Mouse (Mus musculus): Measurements from ENCODE around the gene Psors1c2. TPM values are rescaled to one million over a fixed set of nuclear protein-coding genes. Genes with fewer than 3 reads are reported as not detected.
A peak's percentile ranks its signal among the peaks of the same experiment; 100 is the strongest.

Psors1c2 gene
- polyA plus RNA-seq, 1 experiment from 2014 or later: 1.5 TPM

DNA sequence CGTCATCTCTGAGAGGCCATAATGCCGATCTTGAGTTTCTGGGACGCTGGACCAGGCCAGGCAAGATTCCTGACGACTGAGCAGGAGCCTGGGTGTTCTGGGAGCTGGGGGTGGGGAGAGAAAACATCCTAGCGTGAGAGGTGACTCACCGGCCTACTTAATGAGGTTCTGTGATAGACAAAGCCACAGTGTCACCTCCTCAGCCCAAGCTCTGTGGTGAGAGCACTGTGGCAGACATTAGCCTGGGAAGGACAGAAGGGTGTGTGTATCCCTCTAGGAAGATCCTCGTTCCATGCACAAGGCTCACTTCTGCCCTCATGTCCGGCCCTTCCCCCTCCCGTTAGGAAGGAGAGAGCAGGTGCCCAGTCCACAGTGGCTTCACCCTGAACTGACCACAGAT lies 24.4 kb downstream of the Psors1c2 start:
- WGBS: 59% methylated on average over 9 of the region's 9 CpGs
- Histone ChIP-seq H3K4me1 (peaks cover 3% of the 10 kb centered on the region; the same call in 1 of the 2 replicates), H3K36me3 (no peaks in the 10 kb centered on the region), H3K9me3 (no peaks in the 10 kb centered on the region), H3K9ac (no peak overlapping the region), H3K27me3 (replicated peaks) (no peaks in the 10 kb centered on the region), H3K4me2 (no peak overlapping the region), H3K4me3 (no peak overlapping the region), H3K27ac (replicated peaks) (no peak overlapping the region)
- no peak for ATAC-seq (ENCODE audit: extremely low read depth, insufficient number of reproducible peaks, low FRiP score, low TSS enrichment)

DNA sequence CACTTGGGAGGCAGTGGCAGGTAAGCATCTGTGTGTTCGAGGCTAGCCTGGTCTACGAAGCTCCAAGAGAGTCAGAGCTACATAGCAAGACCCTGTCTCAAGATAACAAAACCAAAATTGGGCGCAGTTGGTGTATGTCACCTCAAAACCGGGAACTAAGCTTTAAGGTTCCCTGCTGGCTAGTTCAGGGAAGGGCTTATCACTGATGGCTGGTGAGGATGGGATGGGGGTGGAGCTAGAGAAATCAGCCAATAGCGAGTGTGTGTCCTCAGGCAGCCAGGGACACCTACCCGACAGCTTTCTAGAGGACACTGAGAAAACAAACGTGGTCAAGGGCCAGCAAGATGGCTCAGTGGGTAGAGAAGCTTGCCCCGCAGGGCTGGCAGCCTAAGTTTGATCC lies 25.2 kb downstream of the Psors1c2 start:
- 0 out of 2 replicates have a peak, but pooled peaks cover 3% of the 10 kb centered on the region for H3K4me1 ChIP-seq
- H3K27ac ChIP-seq (replicated peaks): no peak overlapping the region
- H3K36me3 ChIP-seq: no peaks in the 10 kb centered on the region
- no peak overlapping the region for H3K4me2 ChIP-seq
- ATAC-seq (ENCODE audit: extremely low read depth, insufficient number of reproducible peaks, low FRiP score, low TSS enrichment): no peak
- H3K4me3 ChIP-seq: no peak overlapping the region
- H3K9me3 ChIP-seq: no peaks in the 10 kb centered on the region
- no peaks in the 10 kb centered on the region for H3K27me3 ChIP-seq (replicated peaks)
- 47% methylated on average over 8 of the region's 8 CpGs for WGBS
- no peak overlapping the region for H3K9ac ChIP-seq

DNA sequence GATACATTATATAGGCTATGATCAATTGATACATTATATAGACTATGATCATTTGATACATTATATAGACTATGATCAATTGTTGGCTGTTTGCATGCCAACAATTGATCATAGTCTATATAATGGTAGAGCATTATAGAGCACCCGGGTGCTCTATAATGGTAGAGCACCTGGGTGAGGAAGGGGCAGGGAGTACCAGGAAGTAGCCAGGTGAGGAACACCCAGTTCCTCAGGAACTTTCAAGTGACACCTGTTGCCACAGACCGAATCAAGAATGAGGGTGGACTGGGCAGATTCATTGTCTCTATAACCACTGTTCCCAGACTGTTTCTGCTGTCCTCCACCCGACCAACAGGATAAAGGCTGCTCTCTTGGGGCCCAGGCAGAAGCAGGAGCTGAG lies 34.1 kb downstream of the Psors1c2 start, which contains the start of gene 2300002M23Rik:
Gene 2300002M23Rik, plus strand, starts transcription at position 301 of the 400 bp plus-strand sequence.
- Histone ChIP-seq H3K4me3 (no peak within 1 kb of the TSS), H3K4me2 (0 out of 2 replicates have a peak within 1 kb of the TSS, but pooled peaks have one; percentile 9), H3K36me3 (no peaks in the 10 kb centered on the region), H3K27ac (replicated peaks) (no peak within 1 kb of the TSS), H3K4me1 (peaks cover 13% of the 10 kb centered on the region), H3K9ac (no peak within 1 kb of the TSS), H3K27me3 (replicated peaks) (peaks cover 45% of the 10 kb centered on the region), H3K9me3 (no peaks in the 10 kb centered on the region)
- no peak for ATAC-seq (ENCODE audit: extremely low read depth, insufficient number of reproducible peaks, low FRiP score, low TSS enrichment)
- 42% methylated on average over 3 of the region's 3 CpGs for WGBS

DNA sequence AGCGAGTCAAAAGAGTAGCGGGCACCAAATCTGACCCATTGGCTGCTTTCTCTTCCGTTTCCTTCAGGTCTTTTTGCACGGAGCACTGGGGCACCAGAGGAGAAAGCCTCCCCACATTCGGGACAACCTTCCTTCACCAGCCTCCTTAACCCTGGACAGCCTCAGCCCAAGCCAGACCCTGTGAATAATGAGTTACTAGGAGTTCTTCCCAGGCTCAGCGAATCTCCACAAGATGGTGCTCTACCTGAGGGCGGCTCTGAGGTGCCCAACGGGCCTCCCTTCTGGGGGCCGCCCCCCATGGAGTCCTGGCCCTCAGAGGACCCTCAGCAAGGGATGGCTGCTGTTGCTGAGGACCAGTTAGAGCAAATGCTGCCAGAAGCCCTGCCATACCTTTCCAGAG lies 34.8 kb downstream of the Psors1c2 start:
- Histone ChIP-seq H3K4me3 (no peak overlapping the region), H3K27ac (replicated peaks) (no peak overlapping the region), H3K4me2 (0 out of 2 replicates have a peak overlapping the region, but pooled peaks have one; percentile 9), H3K27me3 (replicated peaks) (peaks cover 45% of the 10 kb centered on the region), H3K4me1 (peaks cover 13% of the 10 kb centered on the region), H3K9ac (no peak overlapping the region), H3K36me3 (no peaks in the 10 kb centered on the region), H3K9me3 (no peaks in the 10 kb centered on the region)
- ATAC-seq (ENCODE audit: extremely low read depth, insufficient number of reproducible peaks, low FRiP score, low TSS enrichment): no peak
- 18% methylated on average over 9 of the region's 9 CpGs for WGBS

DNA sequence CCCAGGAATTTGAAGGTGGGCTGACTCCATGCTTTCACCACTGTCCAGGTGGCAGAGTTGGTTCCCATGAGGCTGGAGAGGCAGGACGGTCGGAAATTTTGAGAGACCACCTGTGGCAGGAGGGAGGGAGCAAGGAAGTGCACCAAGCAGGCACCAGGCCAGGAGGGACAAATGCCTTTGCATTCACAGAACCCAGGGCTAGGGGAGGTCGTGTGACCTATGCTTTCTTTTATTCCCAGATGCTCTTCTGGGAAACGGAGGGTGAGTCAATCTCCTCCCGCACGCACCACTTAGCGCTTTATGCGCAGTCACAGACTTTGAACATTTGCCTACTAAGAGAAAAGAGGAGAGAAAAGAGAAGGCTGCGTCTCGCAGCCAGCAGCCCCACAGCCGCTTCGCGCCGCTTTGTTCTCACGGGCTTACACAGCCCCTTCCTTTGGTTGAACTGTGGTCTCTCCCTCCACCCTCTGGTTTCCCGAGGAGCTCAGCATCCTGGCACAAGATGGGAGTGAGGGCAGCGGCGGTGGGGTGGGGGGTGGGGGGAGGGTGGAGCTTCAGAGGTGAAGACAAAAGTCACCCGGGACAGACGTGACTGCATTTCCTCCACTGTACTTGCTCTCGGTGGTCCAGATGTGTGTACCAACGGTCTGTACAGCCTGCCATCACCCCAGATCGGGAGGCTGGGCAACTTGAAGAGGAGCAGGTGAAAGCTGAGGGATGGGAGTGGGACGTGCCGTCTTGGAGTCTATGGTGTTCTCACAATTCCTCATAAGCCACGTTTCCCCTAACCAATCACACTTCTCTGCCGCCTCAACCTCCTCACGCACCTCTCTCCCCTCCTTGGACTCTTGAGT lies 36.3 kb downstream of the Psors1c2 start:
- peaks cover 13% of the 10 kb centered on the region for H3K4me1 ChIP-seq
- peak; percentile 37 for ATAC-seq (ENCODE audit: extremely low read depth, insufficient number of reproducible peaks, low FRiP score, low TSS enrichment)
- 6% methylated on average over 28 of the region's 28 CpGs for WGBS

DNA sequence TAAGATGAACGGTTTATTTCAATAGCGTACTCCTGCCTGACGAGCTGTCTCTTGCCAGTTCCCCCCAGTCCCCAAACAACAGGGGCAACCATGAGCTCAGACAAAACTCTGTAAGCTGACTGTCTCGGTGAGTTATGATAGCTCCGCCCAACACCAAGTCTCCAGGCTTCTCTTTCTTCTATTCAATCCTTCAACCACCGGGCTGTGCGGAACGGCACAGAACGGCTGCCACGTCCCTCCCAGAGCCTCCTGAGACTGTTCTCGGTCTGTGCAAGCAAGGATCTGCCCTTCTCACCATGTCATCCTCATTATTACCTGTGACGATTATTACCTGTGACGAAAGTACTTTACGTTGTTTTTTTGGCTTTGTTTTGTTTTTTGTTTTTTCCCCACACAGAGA lies 37.8 kb downstream of the Psors1c2 start:
- Histone ChIP-seq H3K4me1 (peaks cover 13% of the 10 kb centered on the region), H3K36me3 (no peaks in the 10 kb centered on the region), H3K9ac (no peak overlapping the region), H3K27ac (replicated peaks) (no peak overlapping the region), H3K27me3 (replicated peaks) (peaks cover 51% of the 10 kb centered on the region), H3K9me3 (no peaks in the 10 kb centered on the region), H3K4me3 (no peak overlapping the region), H3K4me2 (no peak overlapping the region)
- WGBS: 82% methylated on average over 14 of the region's 14 CpGs
- ATAC-seq (ENCODE audit: extremely low read depth, insufficient number of reproducible peaks, low FRiP score, low TSS enrichment): no peak

More for the DNA sequence above, 36.3 kb downstream of the Psors1c2 start:
- Histone ChIP-seq H3K27ac (replicated peaks) (no peak overlapping the region), H3K9me3 (no peaks in the 10 kb centered on the region), H3K9ac (peak overlapping the region; percentile 75), H3K4me2 (peak overlapping the region; percentile 71), H3K27me3 (replicated peaks) (peaks cover 47% of the 10 kb centered on the region), H3K36me3 (no peaks in the 10 kb centered on the region), H3K4me3 (peak overlapping the region; percentile 46)

DNA sequence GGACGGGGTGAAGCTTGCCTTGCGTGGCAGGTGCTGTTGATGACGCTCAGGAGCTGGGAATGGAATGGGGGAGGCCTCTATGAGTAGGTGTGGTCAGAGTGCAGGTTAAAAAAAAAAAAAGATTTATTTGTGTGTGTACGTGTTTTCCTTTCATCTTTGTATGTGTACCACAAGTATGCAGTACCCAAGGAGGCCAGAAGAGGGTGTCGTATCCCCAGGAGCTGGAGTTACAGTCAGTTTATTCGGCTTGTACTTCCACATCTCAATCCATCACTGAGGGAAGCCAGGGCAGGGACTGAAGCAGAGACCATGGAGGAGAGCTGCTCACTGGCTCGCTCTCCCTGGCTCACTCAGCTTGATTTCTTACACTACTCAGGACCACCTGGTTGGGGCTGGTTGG lies 38.5 kb downstream of the Psors1c2 start:
- Histone ChIP-seq H3K9me3 (no peaks in the 10 kb centered on the region), H3K4me1 (peaks cover 13% of the 10 kb centered on the region), H3K9ac (no peak overlapping the region), H3K27ac (replicated peaks) (no peak overlapping the region), H3K4me3 (no peak overlapping the region), H3K27me3 (replicated peaks) (peaks cover 51% of the 10 kb centered on the region), H3K4me2 (no peak overlapping the region), H3K36me3 (no peaks in the 10 kb centered on the region)
- 85% methylated on average over 7 of the region's 7 CpGs for WGBS
- ATAC-seq (ENCODE audit: extremely low read depth, insufficient number of reproducible peaks, low FRiP score, low TSS enrichment): no peak

DNA sequence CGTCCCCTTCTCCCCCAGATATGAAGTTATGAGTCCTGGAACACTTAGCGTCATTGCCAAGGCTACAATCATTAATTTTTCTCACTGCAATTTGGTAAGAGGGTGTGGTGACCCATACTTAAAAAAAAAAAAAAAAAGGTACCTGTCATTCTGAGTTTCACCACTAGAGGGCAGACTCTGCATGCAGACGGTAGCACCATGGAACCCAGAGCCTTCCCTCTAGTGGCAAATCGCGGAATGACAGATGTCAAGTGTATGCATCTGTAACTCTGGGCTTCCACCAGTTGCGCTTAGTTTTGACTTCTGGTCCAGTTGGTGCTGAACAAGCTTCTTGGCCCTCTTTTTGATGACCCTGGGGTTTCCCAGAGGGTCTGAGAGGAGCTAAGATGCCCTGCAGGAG lies 45.2 kb downstream of the Psors1c2 start:
- WGBS: 16% methylated on average over 6 of the region's 6 CpGs
- H3K4me1 ChIP-seq: no peaks in the 10 kb centered on the region
- no peak overlapping the region for H3K9ac ChIP-seq
- H3K9me3 ChIP-seq: no peaks in the 10 kb centered on the region
- H3K4me2 ChIP-seq: no peak overlapping the region
- H3K27me3 ChIP-seq (replicated peaks): peaks cover 33% of the 10 kb centered on the region
- no peaks in the 10 kb centered on the region for H3K36me3 ChIP-seq
- H3K27ac ChIP-seq (replicated peaks): no peak overlapping the region
- no peak for ATAC-seq (ENCODE audit: extremely low read depth, insufficient number of reproducible peaks, low FRiP score, low TSS enrichment)
- no peak overlapping the region for H3K4me3 ChIP-seq

DNA sequence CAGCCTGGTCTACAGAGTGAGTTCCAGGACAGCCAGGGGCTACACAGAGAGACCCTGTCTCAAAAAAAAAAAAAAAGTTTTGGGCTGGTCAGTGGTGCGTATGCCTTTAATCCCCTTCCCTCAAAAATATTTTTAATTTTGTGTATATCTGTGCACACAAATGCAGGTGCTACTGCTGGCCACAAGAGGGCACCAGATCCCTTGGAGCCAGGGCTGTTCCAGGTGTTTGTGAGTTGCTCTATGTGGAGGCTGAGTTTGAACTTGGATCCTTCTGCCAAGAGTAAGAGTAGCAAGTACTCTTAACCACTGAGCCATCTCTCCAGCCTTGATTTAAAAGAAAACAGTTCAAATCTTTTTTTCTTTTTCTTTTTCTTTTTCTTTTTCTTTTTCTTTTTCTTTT lies 49.9 kb downstream of the Psors1c2 start:
- WGBS: 85% methylated on average over 1 of the region's 1 CpGs
- peaks cover 9% of the 10 kb centered on the region for H3K27me3 ChIP-seq (replicated peaks)
- no peak overlapping the region for H3K27ac ChIP-seq (replicated peaks)
- no peaks in the 10 kb centered on the region for H3K36me3 ChIP-seq
- H3K9ac ChIP-seq: no peak overlapping the region
- no peak overlapping the region for H3K4me2 ChIP-seq
- H3K9me3 ChIP-seq: no peaks in the 10 kb centered on the region
- H3K4me1 ChIP-seq: peaks cover 3% of the 10 kb centered on the region; the same call in 1 of the 2 replicates
- no peak for ATAC-seq (ENCODE audit: extremely low read depth, insufficient number of reproducible peaks, low FRiP score, low TSS enrichment)
- H3K4me3 ChIP-seq: no peak overlapping the region

Other genes starting within 250 kb of the Psors1c2 start
- 0.19 and 0.29 TPM in 2 replicates for gene H2-Q1, start 212.8 kb upstream of the Psors1c2 start, polyA plus RNA-seq (2015; fragmentation: Nextera tagmentation; extraction: Ambion mirVana)
- gene H2-Q2, start 191.0 kb upstream of the Psors1c2 start, polyA plus RNA-seq (2015; fragmentation: Nextera tagmentation; extraction: Ambion mirVana): 3.3 and 3.4 TPM in 2 replicates
- 2.6 and 2.9 TPM in 2 replicates for gene H2-Q4, start 153.6 kb upstream of the Psors1c2 start, polyA plus RNA-seq (2015; fragmentation: Nextera tagmentation; extraction: Ambion mirVana)
- gene H2-Q6, start 108.4 kb upstream of the Psors1c2 start, polyA plus RNA-seq (2015; fragmentation: Nextera tagmentation; extraction: Ambion mirVana): 0.23 and 0.61 TPM in 2 replicates
- gene H2-Q7, start 94.0 kb upstream of the Psors1c2 start, polyA plus RNA-seq (2015; fragmentation: Nextera tagmentation; extraction: Ambion mirVana): 1.2 and 2.1 TPM in 2 replicates
- 1.4 and 5.2 TPM in 2 replicates for gene H2-Q10, start 63.1 kb upstream of the Psors1c2 start, polyA plus RNA-seq (2015; fragmentation: Nextera tagmentation; extraction: Ambion mirVana)
- not detected in 2 replicates for gene Pou5f1, start 27.2 kb upstream of the Psors1c2 start, polyA plus RNA-seq (2015; fragmentation: Nextera tagmentation; extraction: Ambion mirVana)
- 48.8 and 53.2 TPM in 2 replicates for gene Tcf19, start 16.4 kb upstream of the Psors1c2 start, polyA plus RNA-seq (2015; fragmentation: Nextera tagmentation; extraction: Ambion mirVana)
- gene Cchcr1, start 16.1 kb upstream of the Psors1c2 start, polyA plus RNA-seq (2015; fragmentation: Nextera tagmentation; extraction: Ambion mirVana): 12.3 and 14.6 TPM in 2 replicates
- 0.39 and 0.42 TPM in 2 replicates for gene Cdsn, start 18.9 kb downstream of the Psors1c2 start, polyA plus RNA-seq (2015; fragmentation: Nextera tagmentation; extraction: Ambion mirVana)
- gene 2300002M23Rik, start 34.2 kb downstream of the Psors1c2 start, polyA plus RNA-seq (2015; fragmentation: Nextera tagmentation; extraction: Ambion mirVana): not detected in 2 replicates
- gene Sfta2, start 68.3 kb downstream of the Psors1c2 start, polyA plus RNA-seq (2015; fragmentation: Nextera tagmentation; extraction: Ambion mirVana): 1.5 and 1.8 TPM in 2 replicates
- gene Gm9573, start 93.4 kb downstream of the Psors1c2 start, polyA plus RNA-seq (2015; fragmentation: Nextera tagmentation; extraction: Ambion mirVana): not detected in 2 replicates
- gene Mucl3, start 110.5 kb downstream of the Psors1c2 start, polyA plus RNA-seq (2015; fragmentation: Nextera tagmentation; extraction: Ambion mirVana): 0.36 and 0.39 TPM in 2 replicates
- 12.2 and 13.5 TPM in 2 replicates for gene Vars2, start 134.4 kb downstream of the Psors1c2 start, polyA plus RNA-seq (2015; fragmentation: Nextera tagmentation; extraction: Ambion mirVana)
- 25.7 and 27.7 TPM in 2 replicates for gene Gtf2h4, start 140.5 kb downstream of the Psors1c2 start, polyA plus RNA-seq (2015; fragmentation: Nextera tagmentation; extraction: Ambion mirVana)
- 122 and 130 TPM in 2 replicates for gene Ddr1, start 171.4 kb downstream of the Psors1c2 start, polyA plus RNA-seq (2015; fragmentation: Nextera tagmentation; extraction: Ambion mirVana)

Data from heart, embryonic 13.5 days (tissue).